Mouse (Mus musculus) CH12.LX (cell line): ENCODE measurements at regions not wholly inside any gene's neighbourhood (a gene's known extent, or its start where the extent isn't known, plus 50 kb on each side); places are given as distances from the start of the nearest gene placed in this dataset.

Source experiments
- DNase-seq: peaks from one replicate; pipeline ENCODE4 v3.0.0-alpha.2; 2013; ENCODE audit errors: extremely low read depth
- H3K27ac ChIP-seq: 2 replicates; pipeline ENCODE4 v1.5.1; 2012; ENCODE audit warnings: low read depth, mild to moderate bottlenecking, control low read depth, moderate library complexity; ENCODE audit not compliant: insufficient read depth
- H3K27me3 ChIP-seq: replicated peaks from 2 replicates; pipeline ENCODE3; 2012; ENCODE audit warnings: inconsistent platforms
- H3K36me3 ChIP-seq, 2 experiments: replicated peaks in 1 of 2; 2 replicates each; pipeline versions ENCODE3 to v1.6.1; 2012; ENCODE audit warnings: inconsistent platforms in 1 of 2, low read length in 1 of 2, mild to moderate bottlenecking in 1 of 2, mixed read lengths in 1 of 2, moderate library complexity in 1 of 2; ENCODE audit not compliant: control insufficient read depth in 1 of 2, insufficient read depth in 1 of 2
- H3K4me1 ChIP-seq, 2 experiments: 2 replicates each; pipeline ENCODE4 v1.6.1; 2012; ENCODE audit warnings: inconsistent platforms in 1 of 2, moderate library complexity in 1 of 2; ENCODE audit not compliant: insufficient read depth in 2 of 2, control insufficient read depth in 1 of 2
- H3K4me2 ChIP-seq: 2 replicates; pipeline ENCODE4 v1.6.1; 2012; ENCODE audit warnings: low read depth, mild to moderate bottlenecking, control low read depth; ENCODE audit not compliant: poor library complexity, insufficient read depth, severe bottlenecking
- H3K4me3 ChIP-seq, 3 experiments: fragments of 150-350 bp in 1 of 3; sonication (generic) in 1 of 3; replicated peaks in 1 of 3; 2 replicates each; pipeline versions ENCODE3 to v1.5.1; 2011 to 2012; ENCODE audit warnings: low read depth in 2 of 3, low read length in 2 of 3, mild to moderate bottlenecking in 2 of 3, moderate library complexity in 2 of 3, control low read depth in 1 of 3, improper control_type of control experiment in 1 of 3, inconsistent platforms in 1 of 3, mixed read lengths in 1 of 3; ENCODE audit not compliant: poor library complexity in 1 of 3
- H3K79me2 ChIP-seq: replicated peaks from 2 replicates; pipeline ENCODE4 v1.6.1; 2012; ENCODE audit warnings: mild to moderate bottlenecking, moderate library complexity; ENCODE audit not compliant: control insufficient read depth, poor library complexity, insufficient read depth, severe bottlenecking; ENCODE audit errors: extremely low read depth
- H3K9ac ChIP-seq: 2 replicates; pipeline ENCODE4 v1.6.1; 2012; ENCODE audit warnings: low read depth, mild to moderate bottlenecking, control low read depth, moderate library complexity; ENCODE audit not compliant: insufficient read depth
- H3K9me3 ChIP-seq: replicated peaks from 2 replicates; pipeline ENCODE3; 2012; ENCODE audit warnings: low read length, inconsistent platforms, mixed read lengths
- CHD1 ChIP-seq: IDR thresholded peaks from 2 replicates; pipeline ENCODE4 v1.6.1; 2012; ENCODE audit warnings: low read depth, low read length, improper control_type of control experiment, inconsistent platforms
- E2F4 ChIP-seq: IDR thresholded peaks from 2 replicates; pipeline ENCODE4 v1.6.1; 2011; ENCODE audit warnings: low read depth, low read length, improper control_type of control experiment; ENCODE audit not compliant: insufficient replicate concordance
- ETS1 ChIP-seq: conservative IDR thresholded peaks from 2 replicates; pipeline ENCODE4 v1.6.1; 2012; ENCODE audit warnings: low read depth, mild to moderate bottlenecking, inconsistent platforms, low read length, improper control_type of control experiment, moderate library complexity
- GABPA ChIP-seq: IDR thresholded peaks from 2 replicates; pipeline ENCODE4 v1.6.1; 2012; ENCODE audit warnings: low read depth, low read length, improper control_type of control experiment, inconsistent platforms; ENCODE audit not compliant: insufficient replicate concordance
- IRF4 ChIP-seq: IDR thresholded peaks from 2 replicates; pipeline ENCODE4 v1.6.1; 2014; ENCODE audit warnings: low read depth, mild to moderate bottlenecking, inconsistent platforms, low read length, improper control_type of control experiment
- JUN ChIP-seq: IDR thresholded peaks from 2 replicates; pipeline ENCODE4 v1.6.1; 2011; ENCODE audit warnings: low read depth, mild to moderate bottlenecking, low read length, improper control_type of control experiment, moderate library complexity; ENCODE audit not compliant: insufficient read depth
- JUND ChIP-seq: conservative IDR thresholded peaks from 2 replicates; pipeline ENCODE4 v1.6.1; 2011; ENCODE audit warnings: low read depth, low read length, improper control_type of control experiment
- KAT2A ChIP-seq: IDR thresholded peaks from 2 replicates; pipeline ENCODE4 v1.6.1; 2012; ENCODE audit warnings: low read length, improper control_type of control experiment, inconsistent platforms; ENCODE audit not compliant: insufficient replicate concordance
- MAFK ChIP-seq: IDR thresholded peaks from 2 replicates; pipeline ENCODE4 v1.6.1; 2011; ENCODE audit warnings: low read length, improper control_type of control experiment; ENCODE audit not compliant: insufficient replicate concordance
- MAZ ChIP-seq: IDR thresholded peaks from 2 replicates; pipeline ENCODE4 v1.6.1; 2012; ENCODE audit warnings: low read depth, mild to moderate bottlenecking, inconsistent platforms, low read length, improper control_type of control experiment, moderate library complexity
- MXI1 ChIP-seq: IDR thresholded peaks from 2 replicates; pipeline ENCODE4 v1.6.1; 2011; ENCODE audit warnings: mild to moderate bottlenecking, low read depth, low read length, improper control_type of control experiment
- NELFE ChIP-seq: IDR thresholded peaks from 2 replicates; pipeline ENCODE4 v1.6.1; 2011; ENCODE audit warnings: low read depth, low read length, improper control_type of control experiment
- NRF1 ChIP-seq: IDR thresholded peaks from 2 replicates; pipeline ENCODE4 v1.6.1; 2014; ENCODE audit warnings: low read depth, mild to moderate bottlenecking, inconsistent platforms, low read length, improper control_type of control experiment, moderate library complexity
- POLR2A ChIP-seq: IDR thresholded peaks from 2 replicates; pipeline ENCODE4 v1.6.1; 2011; ENCODE audit warnings: low read depth, mild to moderate bottlenecking, improper control_type of control experiment, low read length
- POLR2AphosphoS2 ChIP-seq: IDR thresholded peaks from 2 replicates; pipeline ENCODE4 v1.6.1; 2011; ENCODE audit warnings: low read depth, low read length, improper control_type of control experiment
- RCOR1 ChIP-seq: conservative IDR thresholded peaks from 2 replicates; pipeline ENCODE4 v1.6.1; 2012; ENCODE audit warnings: low read depth, mild to moderate bottlenecking, inconsistent platforms, low read length, improper control_type of control experiment
- TCF12 ChIP-seq: IDR thresholded peaks from 2 replicates; pipeline ENCODE4 v1.6.1; 2014; ENCODE audit warnings: low read depth, mild to moderate bottlenecking, inconsistent platforms, low read length, improper control_type of control experiment
- USF2 ChIP-seq: conservative IDR thresholded peaks from 2 replicates; pipeline ENCODE4 v1.6.1; 2011; ENCODE audit warnings: low read depth, low read length, improper control_type of control experiment
- ZC3H11A ChIP-seq: IDR thresholded peaks from 2 replicates; pipeline ENCODE4 v1.6.1; 2012; ENCODE audit warnings: low read depth, mild to moderate bottlenecking, inconsistent platforms, low read length, improper control_type of control experiment
- ZKSCAN1 ChIP-seq: IDR thresholded peaks from 2 replicates; pipeline ENCODE4 v1.6.1; 2012; ENCODE audit warnings: low read depth, inconsistent platforms, low read length, improper control_type of control experiment, borderline replicate concordance
- dilution Hi-C: fragments of 300-500 bp; cut with MboI; formaldehyde crosslinking; loops from 2 replicates; pipeline ENCODE4 v1.14.3; 2020; ENCODE audit warnings: low sequenced_read_pairs; ENCODE audit not compliant: extremely low pct_unique_long_range_greater_than_20kb, extremely low pct_ligation_motif_present
- in situ Hi-C: fragments of 300-500 bp; cut with MboI; formaldehyde crosslinking; loops from 3 replicates; pipeline ENCODE4 v1.14.3; 2019; ENCODE audit warnings: low sequenced_read_pairs, low pct_ligation_motif_present, low pct_unique_long_range_greater_than_20kb, mixed read lengths

GRCm38 (mm10) chr2:48138051-48138611 lies 675.8 kb upstream of the Acvr2a start:
- TF ChIP-seq NRF1 (no peak), USF2 (no peak), GABPA (no peak), JUND (no peak), KAT2A (no peak)
- no peak overlapping the region for H3K4me3 ChIP-seq

GRCm38 (mm10) chr2:48141281-48141680 lies 672.6 kb upstream of the Acvr2a start:
- Histone ChIP-seq H3K9me3 (peaks cover 3% of the 10 kb centered on the region), H3K79me2 (no peaks in the 10 kb centered on the region), H3K27me3 (no peaks in the 10 kb centered on the region), H3K4me1 (no peaks in the 10 kb centered on the region), H3K4me2 (no peak overlapping the region), H3K27ac (no peak overlapping the region), H3K4me3 (no peak overlapping the region), H3K9ac (no peak overlapping the region), H3K36me3 (no peaks in the 10 kb centered on the region)
- DNase-seq = no peak
- in situ Hi-C loops (no loop called here), dilution Hi-C loops (no loop called here)
- TF ChIP-seq ZC3H11A = no peak

More at GRCm38 (mm10) chr2:48138051-48138611, 675.8 kb upstream of the Acvr2a start:
- Histone ChIP-seq H3K9ac (no peak overlapping the region), H3K4me1 (no peaks in the 10 kb centered on the region), H3K79me2 (no peaks in the 10 kb centered on the region), H3K9me3 (peaks cover 3% of the 10 kb centered on the region), H3K4me2 (no peak overlapping the region), H3K27ac (no peak overlapping the region), H3K36me3 (no peaks in the 10 kb centered on the region), H3K27me3 (no peaks in the 10 kb centered on the region)
- in situ Hi-C loops (no loop called here), dilution Hi-C loops (no loop called here)
- no peak for DNase-seq

GRCm38 (mm10) chr2:48154706-48155105 lies 659.2 kb upstream of the Acvr2a start:
- no peaks in the 10 kb centered on the region for H3K4me1 ChIP-seq
- no peak overlapping the region for H3K9ac ChIP-seq
- TF ChIP-seq IRF4 (no peak), TCF12 (no peak), MAFK (no peak), ZKSCAN1 (no peak), NELFE (no peak), POLR2A (no peak), ETS1 (no peak), NRF1 (no peak), RCOR1 (no peak), MXI1 (no peak), E2F4 (no peak), POLR2AphosphoS2 (no peak), JUN (no peak), MAZ (no peak), CHD1 (no peak)
- H3K27ac ChIP-seq = no peak overlapping the region
- no peaks in the 10 kb centered on the region for H3K9me3 ChIP-seq
- in situ Hi-C loops = no loop called here
- dilution Hi-C loops = no loop called here
- no peak for DNase-seq
- no peak overlapping the region for H3K4me2 ChIP-seq
- H3K79me2 ChIP-seq = no peaks in the 10 kb centered on the region
- H3K27me3 ChIP-seq = no peaks in the 10 kb centered on the region
- no peaks in the 10 kb centered on the region for H3K36me3 ChIP-seq
- no peak overlapping the region for H3K4me3 ChIP-seq
